Mouse (Mus musculus) CH12.LX (cell line): ENCODE measurements around the gene Arf6. TPM values are rescaled to one million over a fixed set of nuclear protein-coding genes. Genes with fewer than 3 reads are reported as not detected.

Experiments
- DNase-seq: peaks from one replicate; pipeline ENCODE4 v3.0.0-alpha.2; 2013; ENCODE audit errors: extremely low read depth
- H3K27ac ChIP-seq: 2 replicates; pipeline ENCODE4 v1.5.1; 2012; ENCODE audit warnings: low read depth, mild to moderate bottlenecking, control low read depth, moderate library complexity; ENCODE audit not compliant: insufficient read depth
- H3K27me3 ChIP-seq: replicated peaks from 2 replicates; pipeline ENCODE3; 2012; ENCODE audit warnings: inconsistent platforms
- H3K36me3 ChIP-seq, 2 experiments: replicated peaks in 1 of 2; 2 replicates each; pipeline versions ENCODE3 to v1.6.1; 2012; ENCODE audit warnings: inconsistent platforms in 1 of 2, low read length in 1 of 2, mild to moderate bottlenecking in 1 of 2, mixed read lengths in 1 of 2, moderate library complexity in 1 of 2; ENCODE audit not compliant: control insufficient read depth in 1 of 2, insufficient read depth in 1 of 2
- H3K4me1 ChIP-seq, 2 experiments: 2 replicates each; pipeline ENCODE4 v1.6.1; 2012; ENCODE audit warnings: inconsistent platforms in 1 of 2, moderate library complexity in 1 of 2; ENCODE audit not compliant: insufficient read depth in 2 of 2, control insufficient read depth in 1 of 2
- H3K4me2 ChIP-seq: 2 replicates; pipeline ENCODE4 v1.6.1; 2012; ENCODE audit warnings: low read depth, mild to moderate bottlenecking, control low read depth; ENCODE audit not compliant: poor library complexity, insufficient read depth, severe bottlenecking
- H3K4me3 ChIP-seq, 3 experiments: fragments of 150-350 bp in 1 of 3; sonication (generic) in 1 of 3; replicated peaks in 1 of 3; 2 replicates each; pipeline versions ENCODE3 to v1.5.1; 2011 to 2012; ENCODE audit warnings: low read depth in 2 of 3, low read length in 2 of 3, mild to moderate bottlenecking in 2 of 3, moderate library complexity in 2 of 3, control low read depth in 1 of 3, improper control_type of control experiment in 1 of 3, inconsistent platforms in 1 of 3, mixed read lengths in 1 of 3; ENCODE audit not compliant: poor library complexity in 1 of 3
- H3K79me2 ChIP-seq: replicated peaks from 2 replicates; pipeline ENCODE4 v1.6.1; 2012; ENCODE audit warnings: mild to moderate bottlenecking, moderate library complexity; ENCODE audit not compliant: control insufficient read depth, poor library complexity, insufficient read depth, severe bottlenecking; ENCODE audit errors: extremely low read depth
- H3K9ac ChIP-seq: 2 replicates; pipeline ENCODE4 v1.6.1; 2012; ENCODE audit warnings: low read depth, mild to moderate bottlenecking, control low read depth, moderate library complexity; ENCODE audit not compliant: insufficient read depth
- H3K9me3 ChIP-seq: replicated peaks from 2 replicates; pipeline ENCODE3; 2012; ENCODE audit warnings: low read length, inconsistent platforms, mixed read lengths
- CHD1 ChIP-seq: IDR thresholded peaks from 2 replicates; pipeline ENCODE4 v1.6.1; 2012; ENCODE audit warnings: low read depth, low read length, improper control_type of control experiment, inconsistent platforms
- CHD2 ChIP-seq: IDR thresholded peaks from 2 replicates; pipeline ENCODE4 v1.6.1; 2011; ENCODE audit warnings: low read length, improper control_type of control experiment
- CTCF ChIP-seq, 2 experiments: IDR thresholded peaks in 1 of 2; conservative IDR thresholded peaks in 1 of 2; 2 replicates each; pipeline ENCODE4 v1.5.1; 2011 to 2012; ENCODE audit warnings: low read depth in 2 of 2, low read length in 2 of 2, improper control_type of control experiment in 1 of 2, inconsistent platforms in 1 of 2, mild to moderate bottlenecking in 1 of 2, moderate library complexity in 1 of 2
- E2F4 ChIP-seq: IDR thresholded peaks from 2 replicates; pipeline ENCODE4 v1.6.1; 2011; ENCODE audit warnings: low read depth, low read length, improper control_type of control experiment; ENCODE audit not compliant: insufficient replicate concordance
- ELF1 ChIP-seq: IDR thresholded peaks from 2 replicates; pipeline ENCODE4 v1.6.1; 2014; ENCODE audit warnings: low read depth, mild to moderate bottlenecking, inconsistent platforms, low read length, improper control_type of control experiment
- EP300 ChIP-seq: IDR thresholded peaks from 2 replicates; pipeline ENCODE4 v1.6.1; 2011; ENCODE audit warnings: low read length, improper control_type of control experiment
- ETS1 ChIP-seq: conservative IDR thresholded peaks from 2 replicates; pipeline ENCODE4 v1.6.1; 2012; ENCODE audit warnings: low read depth, mild to moderate bottlenecking, inconsistent platforms, low read length, improper control_type of control experiment, moderate library complexity
- GABPA ChIP-seq: IDR thresholded peaks from 2 replicates; pipeline ENCODE4 v1.6.1; 2012; ENCODE audit warnings: low read depth, low read length, improper control_type of control experiment, inconsistent platforms; ENCODE audit not compliant: insufficient replicate concordance
- JUN ChIP-seq: IDR thresholded peaks from 2 replicates; pipeline ENCODE4 v1.6.1; 2011; ENCODE audit warnings: low read depth, mild to moderate bottlenecking, low read length, improper control_type of control experiment, moderate library complexity; ENCODE audit not compliant: insufficient read depth
- JUND ChIP-seq: conservative IDR thresholded peaks from 2 replicates; pipeline ENCODE4 v1.6.1; 2011; ENCODE audit warnings: low read depth, low read length, improper control_type of control experiment
- KAT2A ChIP-seq: IDR thresholded peaks from 2 replicates; pipeline ENCODE4 v1.6.1; 2012; ENCODE audit warnings: low read length, improper control_type of control experiment, inconsistent platforms; ENCODE audit not compliant: insufficient replicate concordance
- MAFK ChIP-seq: IDR thresholded peaks from 2 replicates; pipeline ENCODE4 v1.6.1; 2011; ENCODE audit warnings: low read length, improper control_type of control experiment; ENCODE audit not compliant: insufficient replicate concordance
- MAX ChIP-seq: IDR thresholded peaks from 2 replicates; pipeline ENCODE4 v1.6.1; 2011; ENCODE audit warnings: low read length, improper control_type of control experiment
- MEF2A ChIP-seq: IDR thresholded peaks from 2 replicates; pipeline ENCODE4 v1.6.1; 2014; ENCODE audit warnings: low read depth, mild to moderate bottlenecking, inconsistent platforms, low read length, improper control_type of control experiment, borderline replicate concordance
- MXI1 ChIP-seq: IDR thresholded peaks from 2 replicates; pipeline ENCODE4 v1.6.1; 2011; ENCODE audit warnings: mild to moderate bottlenecking, low read depth, low read length, improper control_type of control experiment
- MYC ChIP-seq: IDR thresholded peaks from 2 replicates; pipeline ENCODE4 v1.6.1; 2011; ENCODE audit warnings: low read depth, mild to moderate bottlenecking, improper control_type of control experiment, low read length
- NELFE ChIP-seq: IDR thresholded peaks from 2 replicates; pipeline ENCODE4 v1.6.1; 2011; ENCODE audit warnings: low read depth, low read length, improper control_type of control experiment
- NRF1 ChIP-seq: IDR thresholded peaks from 2 replicates; pipeline ENCODE4 v1.6.1; 2014; ENCODE audit warnings: low read depth, mild to moderate bottlenecking, inconsistent platforms, low read length, improper control_type of control experiment, moderate library complexity
- PAX5 ChIP-seq: IDR thresholded peaks from 2 replicates; pipeline ENCODE4 v1.6.1; 2012; ENCODE audit warnings: low read length, inconsistent platforms, mixed read lengths
- RAD21 ChIP-seq: IDR thresholded peaks from 2 replicates; pipeline ENCODE4 v1.6.1; 2011; ENCODE audit warnings: low read depth, mild to moderate bottlenecking, low read length, improper control_type of control experiment, moderate library complexity
- SIN3A ChIP-seq: IDR thresholded peaks from 2 replicates; pipeline ENCODE4 v1.6.1; 2012; ENCODE audit warnings: low read length, improper control_type of control experiment, inconsistent platforms
- TBP ChIP-seq: conservative IDR thresholded peaks from 2 replicates; pipeline ENCODE4 v1.6.1; 2011; ENCODE audit warnings: low read depth, low read length, improper control_type of control experiment
- TCF12 ChIP-seq: IDR thresholded peaks from 2 replicates; pipeline ENCODE4 v1.6.1; 2014; ENCODE audit warnings: low read depth, mild to moderate bottlenecking, inconsistent platforms, low read length, improper control_type of control experiment
- UBTF ChIP-seq: IDR thresholded peaks from 2 replicates; pipeline ENCODE4 v1.6.1; 2012; ENCODE audit warnings: low read depth, mild to moderate bottlenecking, inconsistent platforms, low read length, improper control_type of control experiment, moderate library complexity
- USF2 ChIP-seq: conservative IDR thresholded peaks from 2 replicates; pipeline ENCODE4 v1.6.1; 2011; ENCODE audit warnings: low read depth, low read length, improper control_type of control experiment
- ZC3H11A ChIP-seq: IDR thresholded peaks from 2 replicates; pipeline ENCODE4 v1.6.1; 2012; ENCODE audit warnings: low read depth, mild to moderate bottlenecking, inconsistent platforms, low read length, improper control_type of control experiment
- ZNF384 ChIP-seq: IDR thresholded peaks from 2 replicates; pipeline ENCODE4 v1.6.1; 2012; ENCODE audit warnings: low read depth, low read length, improper control_type of control experiment, inconsistent platforms
- dilution Hi-C: fragments of 300-500 bp; cut with MboI; formaldehyde crosslinking; loops from 2 replicates; pipeline ENCODE4 v1.14.3; 2020; ENCODE audit warnings: low sequenced_read_pairs; ENCODE audit not compliant: extremely low pct_unique_long_range_greater_than_20kb, extremely low pct_ligation_motif_present
- in situ Hi-C: fragments of 300-500 bp; cut with MboI; formaldehyde crosslinking; loops from 3 replicates; pipeline ENCODE4 v1.14.3; 2019; ENCODE audit warnings: low sequenced_read_pairs, low pct_ligation_motif_present, low pct_unique_long_range_greater_than_20kb, mixed read lengths
- polyA plus RNA-seq: library from polyadenylated mRNA; unstranded; fragments of >175 nt; gene quantifications from 2 replicates; pipeline ENCODE4 v1.2.1, GENCODE M21; 2012; ENCODE audit warnings: low read depth; ENCODE audit not compliant: insufficient read length
- total RNA-seq, 2 experiments: library from RNA; depleted of rRNA; stranded (reverse); fragments of 300-350 nt in 1 of 2; fragments of >200 nt in 1 of 2; gene quantifications; 2 replicates each; pipeline ENCODE4 v1.2.3; 2012 to 2014

Arf6 gene
- total and polyA plus RNA-seq, 3 experiments = 258 to 375 (median 312) TPM

- peak; percentile 96 for TF ChIP-seq MEF2A
- TF ChIP-seq MAX = peak; percentile 99
- peak; percentile 89 for TF ChIP-seq ELF1
Observed at GRCm38 (mm10) chr12:69417701-69418291, 45.8 kb downstream of the Arf6 start (continued).

GRCm38 (mm10) chr12:69418606-69419005 is 46.7 kb downstream of the Arf6 start:
- H3K9ac ChIP-seq = peak overlapping the region; percentile 82
- H3K9me3 ChIP-seq = peaks cover 2% of the 10 kb centered on the region
- DNase-seq = no peak
- peak overlapping the region; percentile 100 for H3K27ac ChIP-seq
- H3K4me3 ChIP-seq = peak overlapping the region; percentile 21 to 49 (median 49)
- H3K36me3 ChIP-seq = peaks cover 0 to 4% of the 10 kb centered on the region in 2 experiments
- TF ChIP-seq SIN3A = no peak
- no peak for TF ChIP-seq NELFE
- TF ChIP-seq MAX = 0 out of 2 replicates have a peak, but pooled peaks have one; percentile 1
- TF ChIP-seq UBTF = 0 out of 2 replicates have a peak, but pooled peaks have one; percentile 36
- peak overlapping the region; percentile 57 for H3K4me2 ChIP-seq
- in situ Hi-C loops = loop anchor here (5.0 kb wide), 2 partner anchors 36 to 39 kb away; no protein-coding TSS in a partner anchor
- no peaks in the 10 kb centered on the region for H3K79me2 ChIP-seq
- H3K4me1 ChIP-seq = peaks cover 32 to 87% of the 10 kb centered on the region in 2 experiments
- dilution Hi-C loops = no loop called here
- no peaks in the 10 kb centered on the region for H3K27me3 ChIP-seq

DNA sequence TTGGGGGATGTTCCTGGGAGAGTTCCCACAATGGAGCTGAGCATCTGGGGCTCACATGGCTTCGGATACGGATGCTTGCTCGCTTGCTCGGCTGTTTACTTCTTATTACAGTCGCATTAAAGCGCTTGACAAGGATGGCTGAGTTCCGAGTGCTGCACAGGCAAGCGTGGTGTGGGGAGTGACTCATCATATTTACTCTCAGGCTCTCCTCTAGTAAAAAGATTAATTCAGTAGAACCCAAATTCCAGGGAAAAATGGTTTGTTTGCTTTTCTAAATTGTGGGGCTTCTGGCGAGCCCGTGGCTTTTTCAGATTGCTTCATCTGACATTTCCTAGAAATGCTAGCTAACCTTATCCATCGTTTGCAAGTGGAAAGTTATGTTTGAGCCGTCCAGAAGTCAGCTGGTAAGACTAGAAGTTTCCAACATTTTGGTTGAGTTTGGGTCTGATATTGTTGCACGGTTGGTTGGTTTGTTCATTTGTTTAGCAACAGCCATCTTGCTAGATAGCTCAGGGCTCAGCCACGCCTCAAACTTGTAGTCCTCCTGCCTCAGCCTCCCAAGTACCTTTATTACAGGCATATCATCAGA is 47.2 kb downstream of the Arf6 start:
- Histone ChIP-seq H3K36me3 (peaks cover 0 to 4% of the 10 kb centered on the region in 2 experiments), H3K4me1 (peaks cover 32 to 84% of the 10 kb centered on the region in 2 experiments), H3K79me2 (no peaks in the 10 kb centered on the region), H3K4me3 (peak overlapping the region; percentile 32 to 49 (median 49)), H3K27ac (peak overlapping the region; percentile 100), H3K27me3 (no peaks in the 10 kb centered on the region), H3K9ac (peak overlapping the region; percentile 82), H3K4me2 (peak overlapping the region; percentile 57), H3K9me3 (peaks cover 2% of the 10 kb centered on the region)
- dilution Hi-C loops = no loop called here
- in situ Hi-C loops = loop anchor here (5.0 kb wide), 2 partner anchors 37 to 38 kb away; no protein-coding TSS in a partner anchor
- DNase-seq = peak; percentile 53
- TF ChIP-seq MAX (peak; percentile 5; the same call in 1 of the 2 replicates), GABPA (no peak), CTCF (conservative IDR thresholded peaks at IDR 0.05 in 1 of 2, IDR thresholded peaks at IDR 0.05 in 1 of 2; ENCODE audit: low read depth in 2 of 2, low read length in 2 of 2) (no peak), KAT2A (no peak), ZNF384 (no peak), JUN (no peak), ETS1 (0 out of 2 replicates have a peak, but pooled peaks have one; percentile 10), JUND (peak; percentile 8; the same call in 1 of the 2 replicates), E2F4 (no peak), CHD2 (no peak), MXI1 (peak; percentile 62), EP300 (peak; percentile 35; the same call in 1 of the 2 replicates), PAX5 (no peak), RAD21 (no peak), USF2 (no peak), ZC3H11A (no peak), NRF1 (no peak), ELF1 (no peak), CHD1 (no peak; the same call in 1 of the 2 replicates), TCF12 (peak; percentile 31; the same call in 1 of the 2 replicates), MEF2A (no peak), MAFK (peak; percentile 69; the same call in 1 of the 2 replicates), TBP (no peak; the same call in 1 of the 2 replicates), MYC (no peak)
